Mouse (Mus musculus) ES-Bruce4 (cell line): ENCODE measurements around the gene Zfp367. TPM values are rescaled to one million over a fixed set of nuclear protein-coding genes. Genes with fewer than 3 reads are reported as not detected.

Source experiments
- H3K27ac ChIP-seq: 2 replicates; pipeline ENCODE4 v1.5.1; 2012; ENCODE audit warnings: low read length, inconsistent platforms; ENCODE audit not compliant: insufficient read depth
- H3K27me3 ChIP-seq: 2 replicates; pipeline ENCODE4 v1.6.1; 2012; ENCODE audit warnings: mild to moderate bottlenecking, low read length, inconsistent platforms; ENCODE audit not compliant: control insufficient read depth, poor library complexity, insufficient read depth, severe bottlenecking
- H3K36me3 ChIP-seq: 2 replicates; pipeline ENCODE4 v1.6.1; 2012; ENCODE audit warnings: inconsistent platforms, mild to moderate bottlenecking, low read length, moderate library complexity; ENCODE audit not compliant: control insufficient read depth, poor library complexity, insufficient read depth, severe bottlenecking
- H3K4me1 ChIP-seq: one replicate; pipeline ENCODE4 v1.8.1; 2011; ENCODE audit warnings: low read length; ENCODE audit not compliant: control insufficient read depth, insufficient read depth
- H3K4me3 ChIP-seq: 2 replicates; pipeline ENCODE4 v1.5.1; 2011; ENCODE audit warnings: low read depth, mild to moderate bottlenecking, low read length
- H3K9ac ChIP-seq: 2 replicates; pipeline ENCODE4 v1.6.1; 2012; ENCODE audit warnings: low read depth, mild to moderate bottlenecking, inconsistent platforms; ENCODE audit not compliant: poor library complexity, severe bottlenecking
- H3K9me3 ChIP-seq: replicated peaks from 2 replicates; pipeline ENCODE4 v1.6.1; 2012; ENCODE audit warnings: mild to moderate bottlenecking, low read length, inconsistent platforms; ENCODE audit not compliant: control insufficient read depth, poor library complexity, insufficient read depth, severe bottlenecking
- CTCF ChIP-seq: IDR thresholded peaks from one replicate; pipeline ENCODE4 v1.8.1; 2011; ENCODE audit warnings: low read depth, low read length
- EP300 ChIP-seq: IDR thresholded peaks from 2 replicates; pipeline ENCODE4 v1.6.1; 2011; ENCODE audit warnings: low read depth, low read length; ENCODE audit not compliant: insufficient read depth
- POLR2A ChIP-seq: IDR thresholded peaks from one replicate; pipeline ENCODE4 v1.8.1; 2011; ENCODE audit warnings: low read length; ENCODE audit not compliant: insufficient read depth
- polyA plus RNA-seq: library from polyadenylated mRNA; stranded (reverse); fragments of >200 nt; gene quantifications from 2 replicates; pipeline ENCODE4 v1.2.4, GENCODE M21; 2011; ENCODE audit warnings: low read depth; ENCODE audit not compliant: missing spikeins, insufficient read depth, insufficient read length

The Zfp367 gene
- polyA plus RNA-seq = 24.9 and 32.2 TPM in 2 replicates

DNA sequence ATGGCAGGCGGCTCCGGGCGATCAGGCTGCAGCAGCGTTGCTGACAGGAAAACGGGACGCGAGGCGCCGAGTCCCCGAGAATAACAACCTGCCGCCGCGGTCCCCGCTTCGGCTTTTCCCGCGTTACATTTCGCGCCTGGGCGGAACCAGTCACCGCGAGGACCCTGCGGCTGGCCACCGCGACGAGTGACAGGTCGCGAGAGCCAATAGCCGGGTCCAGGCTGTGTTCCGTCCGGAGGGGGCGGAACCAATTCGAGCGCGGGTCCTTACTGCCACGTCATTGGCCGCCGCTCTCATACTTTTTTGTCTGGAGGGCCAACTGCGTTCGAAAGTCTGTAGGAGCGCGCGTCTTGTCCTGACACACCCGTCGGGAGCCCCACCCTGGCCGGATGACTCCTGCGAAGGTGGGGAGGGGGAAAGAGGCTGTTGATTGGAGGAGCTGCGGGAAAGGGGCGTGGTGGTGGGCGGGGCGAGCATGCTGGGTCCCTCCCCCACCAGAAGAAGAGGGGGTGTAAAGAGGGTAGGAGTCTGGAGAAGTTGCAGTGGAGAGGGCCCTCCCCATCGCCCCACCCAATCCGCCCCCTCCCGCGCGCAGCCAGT, at the start of gene Zfp367:
Zfp367 (minus strand) TSS at position 120 of the 600 bp plus-strand sequence.
- no peaks in the 10 kb centered on the region for H3K36me3 ChIP-seq
- no peaks in the 10 kb centered on the region for H3K9me3 ChIP-seq
- peak within 1 kb of the TSS; percentile 81 for H3K4me3 ChIP-seq
- H3K4me1 ChIP-seq = peaks cover 2% of the 10 kb centered on the region
- peak within 1 kb of the TSS; percentile 89 for H3K9ac ChIP-seq
- no peaks in the 10 kb centered on the region for H3K27me3 ChIP-seq
- H3K27ac ChIP-seq = peak within 1 kb of the TSS; percentile 85
- TF ChIP-seq EP300 = no peak
- TF ChIP-seq POLR2A = peak; percentile 29

DNA sequence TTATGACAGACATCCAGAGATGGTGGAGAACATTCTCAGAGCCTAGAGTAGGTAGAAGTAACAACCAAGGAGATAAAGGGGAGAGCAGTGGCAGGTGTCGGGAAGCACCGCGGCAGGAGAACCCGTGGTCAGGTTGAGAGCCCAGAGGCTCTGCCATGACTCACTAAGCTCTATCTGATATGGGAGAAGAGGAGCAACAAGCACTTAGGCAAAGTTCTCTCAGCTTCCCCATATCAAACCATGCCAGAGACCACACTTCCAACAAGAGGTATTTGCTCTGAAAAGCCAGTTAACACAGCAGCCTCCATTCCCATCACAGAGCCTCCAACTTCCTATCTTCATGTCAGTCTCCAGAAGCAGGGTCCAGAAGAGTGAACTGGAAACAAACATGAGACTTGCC, 47.9 kb upstream of the Zfp367 start:
- H3K4me3 ChIP-seq = no peak overlapping the region
- no peak overlapping the region for H3K9ac ChIP-seq
- H3K36me3 ChIP-seq = peaks cover 6% of the 10 kb centered on the region
- H3K27me3 ChIP-seq = no peaks in the 10 kb centered on the region; the same call in 1 of the 2 replicates
- H3K4me1 ChIP-seq = no peaks in the 10 kb centered on the region
- TF ChIP-seq EP300 (no peak), POLR2A (no peak), CTCF (no peak)
- no peaks in the 10 kb centered on the region for H3K9me3 ChIP-seq
- no peak overlapping the region for H3K27ac ChIP-seq

DNA sequence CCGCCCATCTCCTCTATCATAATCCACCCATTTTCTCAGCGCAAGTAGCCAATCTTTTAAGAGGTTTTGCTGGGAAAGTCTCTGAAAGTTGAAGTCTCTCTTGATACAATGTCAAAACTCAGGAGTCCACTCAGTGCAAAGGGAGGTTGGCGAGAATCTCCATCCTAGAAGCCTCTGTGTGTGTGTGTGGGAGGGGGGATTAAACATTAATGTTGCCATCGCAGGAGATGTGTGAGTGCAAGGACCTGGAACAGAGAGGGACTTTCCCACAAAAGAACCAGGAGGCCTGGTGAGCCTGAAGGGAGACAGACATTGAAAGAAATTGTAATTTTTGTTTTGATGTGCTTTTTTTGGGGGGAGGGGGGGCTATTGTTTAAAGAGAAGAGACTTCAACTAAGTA, 45.3 kb upstream of the Zfp367 start:
- no peak overlapping the region for H3K27ac ChIP-seq
- no peak overlapping the region for H3K9ac ChIP-seq
- no peaks in the 10 kb centered on the region; the same call in 1 of the 2 replicates for H3K27me3 ChIP-seq
- H3K4me3 ChIP-seq = no peak overlapping the region
- no peaks in the 10 kb centered on the region for H3K9me3 ChIP-seq
- peaks cover 6% of the 10 kb centered on the region for H3K36me3 ChIP-seq
- TF ChIP-seq POLR2A (no peak), CTCF (no peak), EP300 (no peak)
- H3K4me1 ChIP-seq = no peaks in the 10 kb centered on the region

GRCm38 (mm10) chr13:64197899-64198298, 44.9 kb upstream of the Zfp367 start:
- TF ChIP-seq EP300 (no peak), POLR2A (no peak), CTCF (no peak)
- H3K27me3 ChIP-seq = no peaks in the 10 kb centered on the region; the same call in 1 of the 2 replicates

GRCm38 (mm10) chr13:64187065-64187464, 34.1 kb upstream of the Zfp367 start:
- H3K9me3 ChIP-seq = no peaks in the 10 kb centered on the region
- H3K36me3 ChIP-seq = no peaks in the 10 kb centered on the region
- H3K27me3 ChIP-seq = no peaks in the 10 kb centered on the region
- no peak for TF ChIP-seq POLR2A
- no peak for TF ChIP-seq CTCF
- TF ChIP-seq EP300 = no peak
- H3K4me1 ChIP-seq = no peaks in the 10 kb centered on the region
- H3K4me3 ChIP-seq = no peak overlapping the region
- no peak overlapping the region for H3K9ac ChIP-seq
- H3K27ac ChIP-seq = no peak overlapping the region

More at GRCm38 (mm10) chr13:64197899-64198298, 44.9 kb upstream of the Zfp367 start:
- no peak overlapping the region for H3K9ac ChIP-seq
- no peaks in the 10 kb centered on the region for H3K4me1 ChIP-seq
- no peak overlapping the region for H3K27ac ChIP-seq
- peaks cover 6% of the 10 kb centered on the region for H3K36me3 ChIP-seq
- H3K9me3 ChIP-seq = no peaks in the 10 kb centered on the region
- H3K4me3 ChIP-seq = no peak overlapping the region

DNA sequence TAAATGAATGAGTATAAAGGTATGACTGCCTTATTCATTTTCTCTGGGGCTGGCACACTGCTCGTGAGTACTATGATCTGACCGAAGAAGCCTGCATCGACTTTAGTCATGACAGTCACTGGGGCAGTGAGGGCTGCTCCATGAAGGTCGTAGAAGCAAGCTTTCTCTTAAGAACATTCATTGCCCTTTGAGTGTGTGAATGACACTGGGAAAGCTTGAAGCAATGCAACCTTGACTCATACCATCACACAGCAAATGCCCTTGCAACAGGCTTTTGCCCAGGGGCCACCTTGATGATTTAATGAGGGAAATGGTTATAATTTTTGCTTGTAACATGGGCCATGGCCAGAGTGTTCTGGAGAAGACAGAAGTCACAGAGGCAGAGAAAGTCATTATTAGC, 33.5 kb upstream of the Zfp367 start:
- no peak for TF ChIP-seq POLR2A
- TF ChIP-seq CTCF = no peak
- TF ChIP-seq EP300 = no peak
- H3K9ac ChIP-seq = no peak overlapping the region
- H3K36me3 ChIP-seq = no peaks in the 10 kb centered on the region
- no peak overlapping the region for H3K27ac ChIP-seq
- no peak overlapping the region for H3K4me3 ChIP-seq
- H3K9me3 ChIP-seq = no peaks in the 10 kb centered on the region
- H3K4me1 ChIP-seq = no peaks in the 10 kb centered on the region
- H3K27me3 ChIP-seq = no peaks in the 10 kb centered on the region
